Mouse (Mus musculus) lung, postnatal 0 days (tissue): ENCODE measurements at regions not wholly inside any gene's neighbourhood (a gene's known extent, or its start where the extent isn't known, plus 50 kb on each side); places are given as distances from the start of the nearest gene placed in this dataset.

ENCODE experiments used
- CTCF ChIP-seq: IDR thresholded peaks from 2 replicates; pipeline ENCODE4 v1.5.1; 2016; ENCODE audit warnings: antibody characterized with exemption, mild to moderate bottlenecking
- EP300 ChIP-seq: IDR thresholded peaks from 2 replicates; pipeline ENCODE4 v1.6.1; 2016; ENCODE audit warnings: antibody characterized with exemption, mild to moderate bottlenecking, control low read depth

GRCm38 (mm10) chr19:15830385-15830784 is 116.8 kb downstream of the Psat1 start:
- TF ChIP-seq EP300 (no peak), CTCF (no peak)
